Mouse (Mus musculus) small intestine, adult 2 months (tissue): ENCODE results near the gene Tnfsf11.

ENCODE experiments used
- CTCF ChIP-seq: fragments of 200-500 bp; IDR thresholded peaks from 2 replicates; pipeline ENCODE4 v1.5.1; 2012; ENCODE audit warnings: low read depth, mild to moderate bottlenecking, control low read depth, inconsistent platforms, low read length, moderate library complexity, mixed read lengths; ENCODE audit not compliant: insufficient replicate concordance, insufficient read length; ENCODE audit errors: extremely low read depth
- POLR2A ChIP-seq: fragments of 200-500 bp; IDR thresholded peaks from 2 replicates; pipeline ENCODE4 v1.6.1; 2012; ENCODE audit warnings: low read depth, mild to moderate bottlenecking, control low read depth, inconsistent platforms, low read length, moderate library complexity

DNA sequence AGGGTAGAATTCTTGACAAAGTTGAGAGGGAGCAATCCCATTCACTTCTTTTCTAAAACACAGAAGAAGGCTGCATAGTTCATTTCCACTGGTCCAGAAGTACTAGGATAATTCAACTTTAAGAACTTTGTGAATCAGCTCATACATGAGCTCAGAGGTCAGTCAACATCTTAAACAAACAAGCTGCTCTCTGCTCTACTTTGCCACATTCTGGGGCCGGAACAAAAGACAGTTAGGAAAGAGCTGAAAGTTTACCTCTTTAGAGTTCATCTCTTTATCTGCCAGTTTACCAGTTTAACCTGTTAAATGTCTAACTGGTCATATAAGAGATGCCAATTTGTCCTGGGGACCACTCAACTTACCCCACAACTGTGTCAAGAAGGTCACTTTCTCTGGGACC lies 15.5 kb upstream of the Tnfsf11 start:
- no peak for TF ChIP-seq CTCF
- TF ChIP-seq POLR2A, result no peak
